Mouse (Mus musculus): ENCODE results near the gene Efl1. TPM values are rescaled to one million over a fixed set of nuclear protein-coding genes. Genes with fewer than 3 reads are reported as not detected.

Gene Efl1
- polyA plus RNA-seq, 1 experiment: 8.2 TPM

DNA sequence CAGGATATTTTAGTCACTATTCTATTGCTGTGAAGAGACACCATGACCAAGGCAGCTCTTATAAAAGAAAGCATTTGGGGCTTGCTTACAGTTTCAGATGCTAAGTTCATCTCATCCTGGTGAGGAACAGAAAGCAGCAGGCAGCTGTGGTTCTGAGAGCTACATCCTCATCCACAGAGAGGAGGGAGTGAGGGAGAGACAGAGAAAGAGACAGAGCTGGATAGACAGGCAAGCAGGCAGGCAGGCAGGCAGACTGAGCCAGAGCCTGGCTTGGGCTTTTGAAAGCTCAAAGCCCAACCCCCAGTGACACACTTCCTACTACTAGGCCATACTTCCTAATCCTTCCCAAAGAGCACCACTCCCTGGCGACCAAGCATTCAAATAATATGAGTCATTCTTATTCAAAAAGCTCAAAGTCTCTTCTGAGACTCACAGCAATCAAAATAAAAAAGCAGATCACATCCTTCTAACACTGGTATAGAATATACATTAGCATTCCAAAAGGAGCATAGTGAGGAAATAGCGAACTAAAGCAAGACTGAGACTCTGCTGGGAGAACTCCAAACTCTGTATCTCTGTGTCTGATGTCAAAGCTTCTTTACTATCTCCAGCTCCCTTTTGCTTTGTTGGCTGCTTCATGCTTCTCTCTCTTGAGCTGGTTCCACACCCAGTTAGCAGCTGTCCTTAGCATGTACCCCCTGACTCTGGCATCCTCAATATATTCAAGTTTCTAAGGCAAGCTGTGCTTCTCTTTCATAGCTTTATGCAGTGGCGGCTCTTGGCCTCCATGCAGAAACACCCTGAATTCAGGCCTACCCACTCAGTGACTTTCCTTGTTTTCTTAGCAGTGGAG, 86.6 kb downstream of the Efl1 start:
- H3K4me3 ChIP-seq: no peak overlapping the region
- no peak overlapping the region for H3ac ChIP-seq (ENCODE audit: control insufficient read depth, insufficient read length)
- H3K4me2 ChIP-seq (ENCODE audit: low read depth): no peak overlapping the region
- H3K79me2 ChIP-seq (ENCODE audit: control insufficient read depth, insufficient read depth): no peaks in the 10 kb centered on the region
- TF ChIP-seq MYOD1 (IDR thresholded peaks at IDR 0.05; ENCODE audit: control insufficient read depth in 1 of 3, insufficient read length in 2 of 3, low read depth in 2 of 3) (peak in 1 of 3 experiments; percentile 42), MYOG (IDR thresholded peaks at IDR 0.05; ENCODE audit: control insufficient read depth in 1 of 3, insufficient read depth in 1 of 3, insufficient read length in 2 of 3, low read depth in 2 of 3) (no peak)
- H3K27me3 ChIP-seq (ENCODE audit: control insufficient read depth, insufficient read depth, insufficient read length): no peaks in the 10 kb centered on the region
- H3K36me3 ChIP-seq (ENCODE audit: control insufficient read depth, insufficient read depth): no peaks in the 10 kb centered on the region

DNA sequence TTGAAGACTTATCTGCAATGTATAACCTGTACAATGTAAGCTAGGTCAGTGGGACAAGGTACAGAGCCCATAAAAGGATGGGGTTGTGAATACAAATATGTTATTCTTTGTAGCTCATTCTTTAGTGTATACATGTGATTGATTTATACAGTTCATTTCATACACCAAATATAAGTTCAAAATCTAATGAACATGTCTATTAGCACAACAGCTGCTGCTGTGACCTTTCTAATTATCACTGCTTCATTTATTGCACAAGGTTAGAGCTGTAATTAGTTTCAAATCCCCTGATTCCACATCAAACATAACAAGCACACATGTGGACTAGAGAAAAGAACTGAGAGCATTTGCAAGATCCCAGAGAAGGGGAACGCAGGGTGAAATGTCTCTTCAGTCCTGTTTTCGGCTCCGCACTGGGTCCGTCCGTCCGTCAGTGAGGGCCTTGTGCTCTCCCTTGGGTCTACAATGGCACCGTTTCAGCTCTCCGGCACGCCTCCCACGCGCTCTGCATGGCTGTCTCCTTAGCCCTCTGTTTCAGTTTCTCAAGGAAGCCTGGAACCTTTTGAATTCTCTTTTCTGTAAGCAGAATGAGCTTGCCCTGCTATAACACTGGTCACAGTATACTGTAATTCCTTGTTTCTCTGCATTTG, 94.8 kb downstream of the Efl1 start:
- H3K36me3 ChIP-seq (ENCODE audit: control insufficient read depth, insufficient read depth): no peaks in the 10 kb centered on the region
- H3K4me3 ChIP-seq: no peak overlapping the region
- no peaks in the 10 kb centered on the region for H3K79me2 ChIP-seq (ENCODE audit: control insufficient read depth, insufficient read depth)
- no peak overlapping the region for H3K4me2 ChIP-seq (ENCODE audit: low read depth)
- TF ChIP-seq USF1 (IDR thresholded peaks at IDR 0.05; ENCODE audit: low read depth): no peak
- TF ChIP-seq MYOD1 (IDR thresholded peaks at IDR 0.05; ENCODE audit: control insufficient read depth in 1 of 3, insufficient read length in 2 of 3, low read depth in 2 of 3): no peak
- TF ChIP-seq SRF (IDR thresholded peaks at IDR 0.05; ENCODE audit: control insufficient read depth, insufficient read length, low read depth): no peak
- no peaks in the 10 kb centered on the region for H3K27me3 ChIP-seq (ENCODE audit: control insufficient read depth, insufficient read depth, insufficient read length)
- no peak overlapping the region for H3ac ChIP-seq (ENCODE audit: control insufficient read depth, insufficient read length)

GRCm38 (mm10) chr7:82744167-82744715, 95.8 kb downstream of the Efl1 start:
- H3K4me3 ChIP-seq: no peak overlapping the region
- H3K79me2 ChIP-seq (ENCODE audit: control insufficient read depth, insufficient read depth): no peaks in the 10 kb centered on the region
- no peak overlapping the region for H3K4me2 ChIP-seq (ENCODE audit: low read depth)
- no peaks in the 10 kb centered on the region for H3K36me3 ChIP-seq (ENCODE audit: control insufficient read depth, insufficient read depth)
- H3K27me3 ChIP-seq (ENCODE audit: control insufficient read depth, insufficient read depth, insufficient read length): no peaks in the 10 kb centered on the region
- no peak overlapping the region for H3ac ChIP-seq (ENCODE audit: control insufficient read depth, insufficient read length)
- TF ChIP-seq USF1 (IDR thresholded peaks at IDR 0.05; ENCODE audit: low read depth): no peak
- no peak for TF ChIP-seq MYOD1 (IDR thresholded peaks at IDR 0.05; ENCODE audit: control insufficient read depth in 1 of 3, insufficient read length in 2 of 3, low read depth in 2 of 3)
- TF ChIP-seq MYOG (IDR thresholded peaks at IDR 0.05; ENCODE audit: control insufficient read depth in 1 of 3, insufficient read depth in 1 of 3, insufficient read length in 2 of 3, low read depth in 2 of 3): no peak
- no peak for TF ChIP-seq SRF (IDR thresholded peaks at IDR 0.05; ENCODE audit: control insufficient read depth, insufficient read length, low read depth)
- TF ChIP-seq E2F4 (IDR thresholded peaks at IDR 0.05; ENCODE audit: insufficient read depth): no peak
- no peak for TF ChIP-seq POLR2AphosphoS2 (IDR thresholded peaks at IDR 0.05; ENCODE audit: insufficient read length, low read depth)
- no peak for TF ChIP-seq POLR2A (IDR thresholded peaks at IDR 0.05; ENCODE audit: insufficient read length, low read depth)
- no peak for TF ChIP-seq MAX (IDR thresholded peaks at IDR 0.05; ENCODE audit: low read depth)
- no peak for TF ChIP-seq TCF12 (IDR thresholded peaks at IDR 0.05; ENCODE audit: insufficient read depth, poor library complexity, severe bottlenecking)
- no peak for TF ChIP-seq REST (IDR thresholded peaks at IDR 0.05; ENCODE audit: insufficient read depth, insufficient read length)
- TF ChIP-seq TCF3 (IDR thresholded peaks at IDR 0.05; ENCODE audit: insufficient read length, low read depth): no peak
- TF ChIP-seq CEBPB (IDR thresholded peaks at IDR 0.05; ENCODE audit: insufficient read depth, poor library complexity, severe bottlenecking): no peak

GRCm38 (mm10) chr7:82748812-82749211, 100.4 kb downstream of the Efl1 start:
- Histone ChIP-seq H3K36me3 (ENCODE audit: control insufficient read depth, insufficient read depth) (peaks cover 5% of the 10 kb centered on the region), H3K27me3 (ENCODE audit: control insufficient read depth, insufficient read depth, insufficient read length) (no peaks in the 10 kb centered on the region), H3K4me2 (ENCODE audit: low read depth) (no peak overlapping the region), H3ac (ENCODE audit: control insufficient read depth, insufficient read length) (no peak overlapping the region), H3K79me2 (ENCODE audit: control insufficient read depth, insufficient read depth) (no peaks in the 10 kb centered on the region), H3K4me3 (no peak overlapping the region)
- TF ChIP-seq MAX (IDR thresholded peaks at IDR 0.05; ENCODE audit: low read depth): no peak
- no peak for TF ChIP-seq MYOD1 (IDR thresholded peaks at IDR 0.05; ENCODE audit: control insufficient read depth in 1 of 3, insufficient read length in 2 of 3, low read depth in 2 of 3)

- peaks cover 10% of the 10 kb centered on the region for H3K36me3 ChIP-seq (ENCODE audit: control insufficient read depth, insufficient read depth)
- no peak overlapping the region for H3K4me2 ChIP-seq (ENCODE audit: low read depth)
- no peaks in the 10 kb centered on the region for H3K27me3 ChIP-seq (ENCODE audit: control insufficient read depth, insufficient read depth, insufficient read length)
- H3K4me3 ChIP-seq: no peak overlapping the region
- H3K79me2 ChIP-seq (ENCODE audit: control insufficient read depth, insufficient read depth): no peaks in the 10 kb centered on the region
- no peak overlapping the region for H3ac ChIP-seq (ENCODE audit: control insufficient read depth, insufficient read length)
- TF ChIP-seq TCF3 (IDR thresholded peaks at IDR 0.05; ENCODE audit: insufficient read length, low read depth) (no peak), CEBPB (IDR thresholded peaks at IDR 0.05; ENCODE audit: insufficient read depth, poor library complexity, severe bottlenecking) (no peak), MYOG (IDR thresholded peaks at IDR 0.05; ENCODE audit: control insufficient read depth in 1 of 3, insufficient read depth in 1 of 3, insufficient read length in 2 of 3, low read depth in 2 of 3) (no peak), E2F4 (IDR thresholded peaks at IDR 0.05; ENCODE audit: insufficient read depth) (no peak), MAX (IDR thresholded peaks at IDR 0.05; ENCODE audit: low read depth) (no peak), MYOD1 (IDR thresholded peaks at IDR 0.05; ENCODE audit: control insufficient read depth in 1 of 3, insufficient read length in 2 of 3, low read depth in 2 of 3) (no peak), USF1 (IDR thresholded peaks at IDR 0.05; ENCODE audit: low read depth) (no peak), POLR2AphosphoS2 (IDR thresholded peaks at IDR 0.05; ENCODE audit: insufficient read length, low read depth) (no peak), POLR2A (IDR thresholded peaks at IDR 0.05; ENCODE audit: insufficient read length, low read depth) (no peak), TCF12 (IDR thresholded peaks at IDR 0.05; ENCODE audit: insufficient read depth, poor library complexity, severe bottlenecking) (no peak), REST (IDR thresholded peaks at IDR 0.05; ENCODE audit: insufficient read depth, insufficient read length) (no peak), SRF (IDR thresholded peaks at IDR 0.05; ENCODE audit: control insufficient read depth, insufficient read length, low read depth) (no peak)
Measured at GRCm38 (mm10) chr7:82749239-82749638, 100.8 kb downstream of the Efl1 start.
